Mouse (Mus musculus) heart, postnatal 0 days (tissue): ENCODE measurements at regions not wholly inside any gene's neighbourhood (a gene's known extent, or its start where the extent isn't known, plus 50 kb on each side); places are given as distances from the start of the nearest gene placed in this dataset.

Experiments used
- CTCF ChIP-seq: IDR thresholded peaks from 2 replicates; pipeline ENCODE4 v1.5.1; 2016; ENCODE audit warnings: antibody characterized with exemption, control low read depth, low read depth
- EP300 ChIP-seq: IDR thresholded peaks from 2 replicates; pipeline ENCODE4 v1.6.1; 2016; ENCODE audit warnings: antibody characterized with exemption, low read depth

- no peak for TF ChIP-seq CTCF
- no peak for TF ChIP-seq EP300
Measured at GRCm38 (mm10) chr11:44049253-44049976, 148.4 kb upstream of the Adra1b start.
